Mouse (Mus musculus): ENCODE measurements around the gene Hmox2.

Hmox2 gene

GRCm38 (mm10) chr16:4781524-4782196, 55.5 kb downstream of the Hmox2 start:
- DNase-seq (ENCODE audit: low spot score): no peak

DNA sequence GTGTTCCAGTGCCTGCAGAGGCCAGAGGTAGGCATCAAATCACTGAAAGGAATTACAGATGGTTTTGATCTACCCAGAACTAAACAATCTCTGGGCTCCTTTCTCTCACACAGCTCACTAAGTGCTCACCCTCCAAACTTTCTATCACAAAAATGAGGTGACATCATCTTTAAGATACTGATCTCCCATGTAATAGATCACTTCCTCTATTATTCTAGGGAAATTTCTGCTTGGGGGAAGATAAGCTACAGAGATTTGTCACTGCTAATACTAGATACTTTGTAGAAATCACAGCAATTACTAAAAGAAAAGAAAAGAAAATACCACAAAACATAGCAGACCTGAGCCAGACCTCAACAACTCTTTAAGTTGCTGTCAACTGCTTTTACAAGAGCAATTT, 56.4 kb downstream of the Hmox2 start:
- DNase-seq (ENCODE audit: low spot score): no peak

DNA sequence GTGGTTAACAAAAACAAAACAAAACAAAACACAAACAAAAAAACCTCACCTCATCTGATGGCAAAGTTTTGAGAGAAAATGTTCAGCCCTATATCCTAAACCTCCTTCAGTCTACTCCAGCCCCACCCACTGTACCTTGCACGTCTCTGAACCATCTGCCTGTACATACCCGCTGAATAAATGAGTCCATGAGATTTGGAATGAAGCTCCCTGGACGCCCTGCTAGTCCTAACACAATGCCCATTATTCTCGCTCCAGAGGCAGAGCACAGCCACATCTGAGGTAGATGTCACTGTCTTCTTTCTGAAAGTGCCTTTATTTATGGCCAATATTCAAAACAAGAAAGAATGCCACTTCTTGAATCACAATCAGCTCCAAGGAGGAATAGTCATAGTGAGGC, 59.5 kb downstream of the Hmox2 start:
- no peak for DNase-seq (ENCODE audit: low spot score)

DNA sequence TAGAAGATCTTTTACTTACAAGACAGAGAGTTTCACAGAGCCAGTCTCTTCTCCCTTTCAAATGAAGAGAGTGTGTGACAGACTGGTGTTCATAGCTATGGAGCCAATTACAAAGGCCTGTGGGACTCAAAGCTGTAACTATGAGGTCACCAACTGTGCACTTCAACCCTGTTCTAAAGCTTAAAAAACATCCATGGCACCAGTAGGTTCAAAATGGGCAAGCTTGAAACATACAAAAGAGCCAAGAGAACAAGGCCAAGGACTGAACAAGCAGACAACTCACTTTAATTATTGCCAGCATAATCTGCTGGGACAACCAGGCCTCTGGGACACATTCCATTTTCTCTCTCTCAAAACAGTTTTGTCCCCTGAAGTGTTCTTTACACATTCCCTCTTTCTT, 62.0 kb downstream of the Hmox2 start:
- no peak for DNase-seq (ENCODE audit: low spot score)

- DNase-seq (ENCODE audit: low spot score): no peak
Observed at GRCm38 (mm10) chr16:4789311-4789768, 63.2 kb downstream of the Hmox2 start.

DNA sequence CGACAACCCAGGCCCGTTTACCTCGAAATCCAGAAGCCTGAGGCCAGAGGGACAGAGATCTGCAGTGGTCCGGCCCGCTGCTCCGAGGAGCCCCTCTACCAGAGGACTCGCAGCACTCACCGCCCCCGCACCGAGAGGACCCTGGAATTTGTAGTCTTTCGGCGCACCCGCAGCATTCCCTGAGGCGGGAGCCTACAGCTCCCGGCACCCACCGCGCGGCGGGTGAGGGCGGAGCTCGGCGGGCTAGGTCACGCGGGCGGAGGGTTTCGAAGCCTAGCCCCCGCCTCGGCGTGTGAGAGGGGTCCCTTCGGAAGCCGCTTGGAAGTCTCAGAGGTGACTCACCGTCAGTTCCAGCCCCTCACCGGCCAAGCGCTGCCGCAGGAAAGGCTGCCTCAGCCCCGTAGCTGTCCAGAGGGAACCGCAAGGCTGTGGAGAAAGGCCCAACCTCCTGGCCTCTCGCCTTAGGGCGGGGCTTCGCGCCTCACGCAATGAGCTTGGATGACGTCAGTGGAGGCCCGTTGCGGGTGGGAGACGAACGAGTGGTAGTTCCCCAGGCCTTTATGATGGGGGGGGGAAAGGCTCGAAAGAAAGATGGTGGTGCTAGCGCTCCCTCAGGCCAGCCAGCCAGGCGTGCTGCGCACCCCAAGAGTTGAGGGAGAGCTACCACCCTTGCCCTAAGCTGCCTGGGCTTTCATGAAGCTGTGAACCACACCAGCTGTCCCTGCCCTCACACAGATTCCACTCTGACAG, 63.8 kb downstream of the Hmox2 start, which contains the start of gene Cdip1:
Cdip1 (minus strand) TSS at position 483 of the 750 bp plus-strand sequence.
- DNase-seq (ENCODE audit: low spot score): peak; percentile 90

- DNase-seq (ENCODE audit: low spot score): no peak
Observed at GRCm38 (mm10) chr16:4791332-4791731, 65.2 kb downstream of the Hmox2 start.

DNA sequence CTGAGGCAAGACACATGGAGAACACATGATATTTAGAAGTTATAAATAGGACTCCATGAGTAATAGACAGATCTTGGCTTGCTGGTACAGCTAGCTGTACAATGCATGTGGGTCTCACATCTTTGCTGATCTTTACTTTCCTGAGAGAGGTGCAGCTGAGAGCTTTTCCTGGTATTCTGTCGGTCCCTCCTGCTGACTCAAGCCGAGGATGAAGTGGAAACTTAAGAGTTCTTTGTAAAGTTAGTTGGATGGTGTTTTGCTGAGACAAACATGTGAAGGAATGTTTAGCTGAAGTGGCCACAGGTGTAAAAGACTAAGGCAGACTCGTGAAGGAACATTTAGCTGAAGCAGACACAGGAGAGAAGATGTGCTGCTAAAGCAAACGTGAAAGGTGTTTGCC, 70.5 kb downstream of the Hmox2 start:
- no peak for DNase-seq (ENCODE audit: low spot score)
